Mouse (Mus musculus): ENCODE results near the gene Cenpb.

- no peak for TF ChIP-seq CTCF (conservative IDR thresholded peaks at IDR 0.05; ENCODE audit: low read length)
- no peak for TF ChIP-seq NANOG (IDR thresholded peaks at IDR 0.05; ENCODE audit: borderline replicate concordance, low read length)
- TF ChIP-seq POU5F1 (IDR thresholded peaks at IDR 0.05; ENCODE audit: borderline replicate concordance, low read length), result no peak
Measured at GRCm38 (mm10) chr2:131213773-131214172, 33.9 kb upstream of the Cenpb start.

All from E14TG2a.4 (cell line).